Mouse (Mus musculus) cerebellum, adult 8-10 months (tissue): ENCODE data around the gene Aig1.

Experiments
- DNase-seq: peaks from one replicate; pipeline ENCODE4 v3.0.0; 2022

Aig1 gene

DNA sequence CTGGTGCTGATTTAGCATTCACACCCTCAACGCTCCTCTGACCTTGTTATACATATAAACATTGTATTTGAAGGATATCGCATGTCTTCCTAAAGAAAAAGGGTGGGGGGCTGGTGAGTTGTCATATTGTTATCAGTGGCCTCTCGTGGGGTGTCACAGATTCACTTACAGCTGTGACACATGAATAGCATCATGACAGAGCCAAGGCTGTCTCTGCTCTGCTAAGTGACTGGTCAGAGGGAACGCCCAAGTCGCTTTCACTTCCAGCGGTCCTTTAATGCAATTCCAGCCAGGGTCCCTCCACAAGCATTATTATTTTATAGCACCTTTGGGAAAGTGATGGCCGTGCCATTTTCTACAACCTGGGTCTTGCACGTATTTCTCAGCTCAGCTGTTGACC is 271.3 kb downstream of the Aig1 start:
- no peak for DNase-seq
